Mouse (Mus musculus) cerebellum, adult 2 months (tissue): Measurements from ENCODE around the gene Zfand2b.

Experiments used
- CTCF ChIP-seq: fragments of 200-500 bp; IDR thresholded peaks from 2 replicates; pipeline ENCODE4 v1.5.1; 2011; ENCODE audit warnings: low read depth, mild to moderate bottlenecking, control low read depth, low read length, moderate library complexity, borderline replicate concordance; ENCODE audit not compliant: insufficient read depth
- POLR2A ChIP-seq: fragments of 200-500 bp; IDR thresholded peaks from 2 replicates; pipeline ENCODE4 v1.6.1; 2011; ENCODE audit warnings: low read length, control low read depth, borderline replicate concordance; ENCODE audit not compliant: insufficient read depth

GRCm38 (mm10) chr1:75190577-75190976, 22.1 kb downstream of the Zfand2b start:
- no peak for TF ChIP-seq CTCF
- no peak for TF ChIP-seq POLR2A
